Mouse (Mus musculus) lung, postnatal 0 days (tissue): ENCODE measurements around the gene Hmgb1. TPM values are rescaled to one million over a fixed set of nuclear protein-coding genes. Genes with fewer than 3 reads are reported as not detected.
A peak's percentile ranks its signal among the peaks of the same experiment; 100 is the strongest.

Source experiments
- ATAC-seq: fragments of 200-750 bp; cut with Nextera tagmentation; 2 replicates; pipeline ENCODE4 v1.8.0; 2017; ENCODE audit warnings: moderate library complexity
- DNase-seq: peaks from one replicate; pipeline ENCODE4 v3.0.0-alpha.2; 2016; ENCODE audit warnings: low spot score
- H3K27ac ChIP-seq: fragments of 300-500 bp; sonication (generic); 2 replicates; pipeline ENCODE4 v1.5.1; 2014; ENCODE audit warnings: antibody characterized with exemption, mild to moderate bottlenecking, low read length, mixed read lengths
- H3K27me3 ChIP-seq: fragments of 300-500 bp; sonication (generic); replicated peaks from 2 replicates; pipeline ENCODE4 v1.6.1; 2014; ENCODE audit warnings: low read length, mixed read lengths; ENCODE audit not compliant: insufficient read depth
- H3K36me3 ChIP-seq: fragments of 300-500 bp; sonication (generic); 2 replicates; pipeline ENCODE4 v1.6.1; 2014; ENCODE audit warnings: low read length, mixed read lengths; ENCODE audit not compliant: insufficient read depth
- H3K4me1 ChIP-seq: fragments of 300-500 bp; sonication (generic); 2 replicates; pipeline ENCODE4 v1.6.1; 2014; ENCODE audit warnings: antibody characterized with exemption, low read depth, low read length, mixed read lengths; ENCODE audit not compliant: insufficient read depth
- H3K4me2 ChIP-seq: fragments of 300-500 bp; sonication (generic); replicated peaks from 2 replicates; pipeline ENCODE4 v1.6.1; 2014; ENCODE audit warnings: low read depth, mild to moderate bottlenecking, low read length, moderate library complexity, mixed read lengths
- H3K4me3 ChIP-seq: fragments of 300-500 bp; sonication (generic); 2 replicates; pipeline ENCODE4 v1.5.1; 2014; ENCODE audit warnings: low read depth, low read length
- H3K9ac ChIP-seq: fragments of 300-500 bp; sonication (generic); replicated peaks from 2 replicates; pipeline ENCODE4 v1.6.1; 2014; ENCODE audit warnings: low read depth, mild to moderate bottlenecking
- H3K9me3 ChIP-seq: fragments of 300-500 bp; sonication (generic); 2 replicates; pipeline ENCODE4 v1.6.1; 2016; ENCODE audit warnings: low read length, mixed read lengths
- CTCF ChIP-seq: IDR thresholded peaks from 2 replicates; pipeline ENCODE4 v1.5.1; 2016; ENCODE audit warnings: antibody characterized with exemption, mild to moderate bottlenecking
- EP300 ChIP-seq: IDR thresholded peaks from 2 replicates; pipeline ENCODE4 v1.6.1; 2016; ENCODE audit warnings: antibody characterized with exemption, mild to moderate bottlenecking, control low read depth
- WGBS: fragments of 180-500 bp; shearing (Covaris S2); extraction: QIAGEN DNeasy Blood & Tissue Kit; methylation state at CpG from one replicate; pipeline ENCODE4 v1.1.7; 2014; 5-methylcytosine and 5-hydroxymethylcytosine counted together
- polyA plus RNA-seq: library from polyadenylated mRNA; unstranded; fragments of >200 nt; fragmentation: Nextera tagmentation; extraction: Ambion mirVana; gene quantifications from 2 replicates; pipeline ENCODE4 v1.2.1, GENCODE M21; 2015

The Hmgb1 gene
- polyA plus RNA-seq, 1 experiment from 2014 or later, result 616 TPM

- Histone ChIP-seq H3K27me3 (no peaks in the 10 kb centered on the region), H3K27ac (no peak overlapping the region), H3K9me3 (no peaks in the 10 kb centered on the region), H3K36me3 (no peaks in the 10 kb centered on the region), H3K4me1 (no peaks in the 10 kb centered on the region), H3K4me2 (peak overlapping the region; percentile 83), H3K4me3 (peak overlapping the region; percentile 87), H3K9ac (no peak overlapping the region)
- TF ChIP-seq CTCF, result no peak
- TF ChIP-seq EP300, result no peak
- ATAC-seq (no peak), DNase-seq (no peak)
- 3% methylated on average over 25 of the region's 34 CpGs for WGBS
Observed at GRCm38 (mm10) chr5:149053352-149054168, 130.7 kb downstream of the Hmgb1 start.

GRCm38 (mm10) chr5:149052421-149053338 is 131.6 kb downstream of the Hmgb1 start:
- H3K4me3 ChIP-seq, result peak overlapping the region; percentile 87
- no peaks in the 10 kb centered on the region for H3K36me3 ChIP-seq
- peak overlapping the region; percentile 83 for H3K4me2 ChIP-seq
- peak; percentile 96 for ATAC-seq
- H3K27me3 ChIP-seq, result no peaks in the 10 kb centered on the region
- DNase-seq, result peak; percentile 100
- TF ChIP-seq EP300 (no peak), CTCF (peak; percentile 54)
- H3K9me3 ChIP-seq, result no peaks in the 10 kb centered on the region
- peak overlapping the region; percentile 100 for H3K27ac ChIP-seq
- H3K4me1 ChIP-seq, result no peaks in the 10 kb centered on the region
- WGBS, result 2% methylated on average over 81 of the region's 110 CpGs
- H3K9ac ChIP-seq, result peak overlapping the region; percentile 100

GRCm38 (mm10) chr5:149051571-149052420 is 132.5 kb downstream of the Hmgb1 start:
- Histone ChIP-seq H3K27ac (peak overlapping the region; percentile 100), H3K27me3 (no peaks in the 10 kb centered on the region), H3K9me3 (no peaks in the 10 kb centered on the region), H3K4me1 (no peaks in the 10 kb centered on the region), H3K4me3 (peak overlapping the region; percentile 87), H3K4me2 (peak overlapping the region; percentile 63), H3K9ac (peak overlapping the region; percentile 100), H3K36me3 (no peaks in the 10 kb centered on the region)
- ATAC-seq, result peak; percentile 52
- DNase-seq, result peak; percentile 91
- TF ChIP-seq EP300, result no peak
- peak; percentile 19; the same call in 1 of the 2 replicates for TF ChIP-seq CTCF
- WGBS, result 2% methylated on average over 34 of the region's 120 CpGs

GRCm38 (mm10) chr5:149051194-149051570 is 133.1 kb downstream of the Hmgb1 start:
- peak overlapping the region; percentile 100 for H3K9ac ChIP-seq
- TF ChIP-seq EP300, result peak; percentile 24; the same call in 1 of the 2 replicates
- TF ChIP-seq CTCF, result no peak; the same call in 1 of the 2 replicates

GRCm38 (mm10) chr5:149050588-149051160 is 133.6 kb downstream of the Hmgb1 start:
- peak; percentile 16 for DNase-seq

More at GRCm38 (mm10) chr5:149051194-149051570, 133.1 kb downstream of the Hmgb1 start:
- DNase-seq (peak; percentile 87), ATAC-seq (peak; percentile 40)
- Histone ChIP-seq H3K27me3 (no peaks in the 10 kb centered on the region), H3K27ac (peak overlapping the region; percentile 100), H3K36me3 (peaks cover 2% of the 10 kb centered on the region; the same call in 1 of the 2 replicates), H3K4me2 (peak overlapping the region; percentile 63), H3K4me1 (no peaks in the 10 kb centered on the region), H3K9me3 (no peaks in the 10 kb centered on the region), H3K4me3 (peak overlapping the region; percentile 87)
- WGBS, result under 1% methylated on average over 27 of the region's 27 CpGs

More at GRCm38 (mm10) chr5:149050588-149051160, 133.6 kb downstream of the Hmgb1 start:
- no peak for ATAC-seq
- peak overlapping the region; percentile 100; the same call in 1 of the 2 replicates for H3K9ac ChIP-seq
- 5% methylated on average over 10 of the region's 10 CpGs for WGBS
- H3K9me3 ChIP-seq, result no peaks in the 10 kb centered on the region
- peaks cover 6% of the 10 kb centered on the region; the same call in 1 of the 2 replicates for H3K36me3 ChIP-seq
- no peaks in the 10 kb centered on the region for H3K27me3 ChIP-seq
- H3K4me2 ChIP-seq, result peak overlapping the region; percentile 63
- H3K27ac ChIP-seq, result peak overlapping the region; percentile 100
- no peaks in the 10 kb centered on the region for H3K4me1 ChIP-seq
- TF ChIP-seq EP300 (no peak), CTCF (no peak)
- peak overlapping the region; percentile 87 for H3K4me3 ChIP-seq
